9 mouse cellular contexts compared by ENCODE assay signal in genomic region chr10:76731621-76732239, GRCm38 (mm10). TPM values are rescaled to one million over a fixed set of nuclear protein-coding genes. Genes with fewer than 3 reads are reported as not detected.
DNase-seq lines count a peak whose midpoint lies in the region; ATAC-seq and TF ChIP-seq lines count a peak whose summit lies in the region.
"Had no signal": no experiment of that assay in that cellular context is flagged by ENCODE, and none has a peak within 500 bp of the region (broad histone marks: within the 10 kb centered on the region; RNA-seq: fewer than 3 reads in every experiment).

No protein-coding gene starts in this region.

- H3K4me2 ChIP-seq in neural tube, embryonic 13.5 days, result no peak overlapping the region
- H3K4me2 ChIP-seq in intestine, embryonic 16.5 days (ENCODE audit: low read depth, low read length), result no peak overlapping the region; the same call in 1 of the 2 replicates
- H3K4me2 ChIP-seq in stomach, embryonic 14.5 days (replicated peaks; ENCODE audit: low read depth, low read length), result no peak overlapping the region

- ATAC-seq in neural tube, embryonic 13.5 days (ENCODE audit: low read depth), result no peak
- no peak for ATAC-seq in intestine, embryonic 16.5 days
- no peak for ATAC-seq in stomach, embryonic 14.5 days (ENCODE audit: insufficient number of reproducible peaks, insufficient read depth, low FRiP score, low read depth)
- no peak for ATAC-seq in megakaryocyte progenitor cell, adult 5-6 weeks (replicated peaks; ENCODE audit: poor library complexity)
- no peak for ATAC-seq in frontal cortex, adult (ENCODE audit: low TSS enrichment)

- H3K4me1 ChIP-seq in neural tube, embryonic 13.5 days (replicated peaks), result peaks cover 39% of the 10 kb centered on the region
- H3K4me1 ChIP-seq in embryonic fibroblast, embryonic 13.5 days (ENCODE audit: control insufficient read depth, insufficient read depth, low read length), result peaks cover 31% of the 10 kb centered on the region
- H3K4me1 ChIP-seq in intestine, embryonic 16.5 days (ENCODE audit: control insufficient read depth, insufficient read depth, low read length), result peaks cover 22% of the 10 kb centered on the region
- peaks cover 36% of the 10 kb centered on the region for H3K4me1 ChIP-seq in stomach, embryonic 14.5 days (ENCODE audit: control insufficient read depth, insufficient read depth, low read length)

- no peaks in the 10 kb centered on the region for H3K9me3 ChIP-seq in neural tube, embryonic 13.5 days
- no peaks in the 10 kb centered on the region for H3K9me3 ChIP-seq in intestine, embryonic 16.5 days (ENCODE audit: control insufficient read depth, low read length)
- H3K9me3 ChIP-seq in stomach, embryonic 14.5 days (ENCODE audit: control insufficient read depth, low read depth, low read length), result no peaks in the 10 kb centered on the region
- H3K9me3 ChIP-seq: megakaryocyte, embryonic 14.5 days had no signal

- no peaks in the 10 kb centered on the region for H3K36me3 ChIP-seq in neural tube, embryonic 13.5 days
- H3K36me3 ChIP-seq in intestine, embryonic 16.5 days (ENCODE audit: control insufficient read depth, insufficient read depth, low read length), result no peaks in the 10 kb centered on the region
- H3K36me3 ChIP-seq in stomach, embryonic 14.5 days (ENCODE audit: control insufficient read depth, insufficient read depth, low read length), result no peaks in the 10 kb centered on the region

- TF ChIP-seq CTCF in embryonic fibroblast, embryonic 13.5 days (IDR thresholded peaks at IDR 0.05; ENCODE audit: borderline replicate concordance, insufficient read depth, low read length), result no peak

- peak overlapping the region; percentile 74 for H3K27ac ChIP-seq in neural tube, embryonic 13.5 days (replicated peaks)
- peak overlapping the region; percentile 70; the same call in 1 of the 2 replicates for H3K27ac ChIP-seq in embryonic fibroblast, embryonic 13.5 days (ENCODE audit: insufficient read depth, low read length)
- peak overlapping the region; percentile 94 for H3K27ac ChIP-seq in intestine, embryonic 16.5 days (ENCODE audit: low read length)
- H3K27ac ChIP-seq in stomach, embryonic 14.5 days (ENCODE audit: low read length), result peak overlapping the region; percentile 96

- no peak overlapping the region for H3K9ac ChIP-seq in neural tube, embryonic 13.5 days
- H3K9ac ChIP-seq in intestine, embryonic 16.5 days (ENCODE audit: low read depth, low read length), result peak overlapping the region; percentile 57
- no peak overlapping the region; the same call in 1 of the 2 replicates for H3K9ac ChIP-seq in stomach, embryonic 14.5 days (replicated peaks; ENCODE audit: low read depth, low read length)

- no peaks in the 10 kb centered on the region for H3K27me3 ChIP-seq in neural tube, embryonic 13.5 days
- H3K27me3 ChIP-seq in intestine, embryonic 16.5 days (replicated peaks; ENCODE audit: control insufficient read depth, insufficient read depth, low read length), result no peaks in the 10 kb centered on the region
- H3K27me3 ChIP-seq in stomach, embryonic 14.5 days (ENCODE audit: control insufficient read depth, insufficient read depth, low read length), result no peaks in the 10 kb centered on the region

- H3K4me3 ChIP-seq in neural tube, embryonic 13.5 days, result no peak overlapping the region
- H3K4me3 ChIP-seq in embryonic fibroblast, embryonic 13.5 days (ENCODE audit: insufficient read depth, low read length), result no peak overlapping the region
- H3K4me3 ChIP-seq in intestine, embryonic 16.5 days (ENCODE audit: low read length), result no peak overlapping the region
- no peak overlapping the region for H3K4me3 ChIP-seq in stomach, embryonic 14.5 days (ENCODE audit: low read depth, low read length)
- H3K4me3 ChIP-seq: megakaryocyte, embryonic 14.5 days had no signal

- 68% methylated on average over 20 of the region's 20 CpGs for WGBS in neural tube, embryonic 13.5 days
- 57% methylated on average over 20 of the region's 20 CpGs for WGBS in intestine, embryonic 16.5 days
- whole genome bisulfite sequencing in stomach, embryonic 14.5 days, result 61% methylated on average over 20 of the region's 20 CpGs

- no peak for TF ChIP-seq POLR2A in embryonic fibroblast, embryonic 13.5 days (IDR thresholded peaks at IDR 0.05; ENCODE audit: low read depth, low read length)

- DNase-seq in neural tube, embryonic 10.5 days (ENCODE audit: extremely low spot score, low spot score), result no peak
- no peak for DNase-seq in layer of hippocampus, adult 18-20 months (ENCODE audit: low spot score in 2 of 2)

RNA-seq across cellular contexts. Expression of gene Col6a1, which starts 5.8 kb away (rescaled TPM):
- 28.1 and 36.0 TPM in 2 replicates for polyA plus RNA-seq in neural tube, embryonic 13.5 days (2015; fragmentation: Nextera tagmentation; extraction: Ambion mirVana)
- polyA plus RNA-seq in embryonic fibroblast, embryonic 13.5 days (2011; ENCODE audit: insufficient read length, low read depth, missing spikeins), result 768 and 923 TPM in 2 replicates
- 327 and 341 TPM in 2 replicates for polyA plus RNA-seq in intestine, embryonic 16.5 days (2015; fragmentation: Nextera tagmentation; extraction: Ambion mirVana)
- 275 and 292 TPM in 2 replicates for polyA plus RNA-seq in stomach, embryonic 14.5 days (2014; fragmentation: Nextera tagmentation; extraction: Ambion mirVana)
- not detected in 2 replicates for total RNA-seq in megakaryocyte progenitor cell, adult 5-6 weeks (2015)
- 0.27 TPM in 1 of 2 replicates, not detected in the other for total RNA-seq in megakaryocyte progenitor cell, adult 5-6 weeks (2017)
- total RNA-seq in layer of hippocampus, adult 18-20 months (2021), result 10 to 100 TPM; 31.4 to 36.0 TPM
